Mouse (Mus musculus): ENCODE data around the gene Trp53i11. TPM values are rescaled to one million over a fixed set of nuclear protein-coding genes. Genes with fewer than 3 reads are reported as not detected.

Trp53i11 gene
- total RNA-seq, 2 experiments from 2014 or later: 87.6 to 89.0 TPM

DNA sequence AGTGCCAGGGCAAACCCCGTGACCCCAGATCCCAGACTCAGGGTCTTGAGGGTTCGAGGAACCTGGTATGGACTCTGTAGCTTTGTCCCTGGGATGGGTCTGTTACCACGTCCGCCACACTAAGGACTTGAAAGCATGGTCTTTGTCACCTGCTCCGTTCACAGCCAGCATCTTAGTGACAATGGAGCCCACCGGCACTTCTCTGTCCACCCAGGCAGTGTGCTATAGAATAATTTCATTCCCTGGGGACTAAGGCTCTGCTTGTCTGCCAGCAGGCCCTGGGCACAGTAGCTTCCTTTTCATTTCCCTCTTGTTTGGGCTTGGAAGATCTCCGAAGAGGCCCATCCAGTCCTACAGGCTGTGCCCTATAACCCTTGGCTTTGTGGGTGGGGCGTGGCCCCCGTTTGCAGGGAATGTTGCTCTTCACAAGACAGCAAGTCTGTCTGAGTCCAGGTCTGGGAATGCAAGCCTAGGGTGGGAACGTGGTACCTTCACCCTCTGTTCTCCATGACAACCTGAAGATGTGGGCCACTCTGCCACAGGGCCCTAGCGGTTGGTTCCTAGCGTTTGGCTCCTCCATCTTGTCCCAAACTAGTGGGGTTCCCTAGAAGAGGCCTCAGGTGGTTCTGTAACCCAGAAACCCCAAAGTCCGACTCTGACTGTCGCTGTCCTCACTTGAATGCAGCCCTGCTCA, 4.3 kb downstream of the Trp53i11 start:
- no peak for DNase-seq (ENCODE audit: low spot score in 2 of 2)
- TF ChIP-seq CTCF (conservative IDR thresholded peaks at IDR 0.05): no peak
- Histone ChIP-seq H3K27ac (no peak overlapping the region), H3K4me3 (no peak overlapping the region)

DNA sequence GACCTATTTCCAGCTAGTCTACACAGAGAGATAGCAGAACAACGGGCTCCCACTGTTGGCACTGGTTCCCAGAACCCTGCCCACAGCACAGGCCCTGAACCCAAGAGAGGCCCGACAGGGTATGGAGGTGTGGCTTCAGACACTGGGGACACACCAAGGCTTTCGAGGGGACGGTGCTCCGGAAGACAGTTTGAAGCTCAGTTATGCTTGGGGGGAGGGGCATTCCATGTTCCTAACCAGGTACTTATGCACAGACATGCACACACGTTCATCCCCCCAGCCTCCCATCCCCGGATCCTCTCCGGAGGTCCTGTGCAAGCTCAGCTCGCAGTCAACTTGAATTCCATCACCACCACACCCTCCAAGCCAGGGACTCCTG, 4.8 kb downstream of the Trp53i11 start:
- no peak overlapping the region for H3K4me3 ChIP-seq
- no peak overlapping the region for H3K27ac ChIP-seq
- DNase-seq (ENCODE audit: low spot score in 2 of 2): no peak
- no peak for TF ChIP-seq CTCF (conservative IDR thresholded peaks at IDR 0.05)

DNA sequence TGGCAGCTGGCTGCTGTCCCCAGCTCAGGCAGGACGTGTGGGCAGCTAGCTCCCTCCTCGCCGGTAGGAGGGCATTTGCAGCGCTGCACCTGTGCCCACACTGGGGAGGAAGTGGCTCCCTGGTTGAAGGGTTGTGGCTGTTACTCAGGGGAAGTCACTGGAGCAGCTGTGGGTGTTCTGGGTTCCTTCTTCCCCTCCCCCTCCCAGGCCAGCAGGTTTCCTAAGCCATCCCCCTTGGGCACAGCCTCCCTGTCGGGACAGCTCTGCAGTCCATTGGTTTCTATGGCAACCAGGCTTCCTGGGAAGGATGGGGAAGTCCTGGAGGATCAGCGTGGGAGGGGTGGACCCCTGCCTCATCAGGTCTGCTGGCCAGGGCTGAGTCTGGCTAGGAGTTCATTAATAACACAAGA, 5.3 kb downstream of the Trp53i11 start:
- no peak overlapping the region for H3K4me3 ChIP-seq
- no peak overlapping the region for H3K27ac ChIP-seq
- no peak for TF ChIP-seq CTCF (conservative IDR thresholded peaks at IDR 0.05)
- DNase-seq (ENCODE audit: low spot score in 2 of 2): no peak

DNA sequence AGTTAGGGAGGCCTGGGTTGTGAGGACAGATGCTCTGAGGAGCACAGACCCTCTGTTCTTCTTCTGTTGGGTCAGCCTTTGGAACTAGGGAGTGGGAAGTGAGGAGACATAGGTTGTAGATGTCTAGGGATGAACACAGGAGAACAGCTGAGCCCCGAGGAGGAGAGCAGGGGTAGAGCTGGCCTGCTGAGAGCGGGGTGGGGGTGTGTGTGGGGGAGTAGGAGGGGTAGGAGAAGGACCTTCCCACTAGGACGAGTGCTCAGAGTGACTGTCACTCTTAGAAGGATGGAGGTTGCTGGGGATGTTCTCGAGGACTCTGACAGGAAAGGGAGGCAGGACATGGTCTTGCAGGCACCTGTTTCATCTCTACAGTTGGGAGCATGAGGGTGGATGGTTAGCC, 6.5 kb downstream of the Trp53i11 start:
- no peak for TF ChIP-seq CTCF (conservative IDR thresholded peaks at IDR 0.05)
- H3K27ac ChIP-seq: no peak overlapping the region
- DNase-seq (ENCODE audit: low spot score in 2 of 2): no peak

DNA sequence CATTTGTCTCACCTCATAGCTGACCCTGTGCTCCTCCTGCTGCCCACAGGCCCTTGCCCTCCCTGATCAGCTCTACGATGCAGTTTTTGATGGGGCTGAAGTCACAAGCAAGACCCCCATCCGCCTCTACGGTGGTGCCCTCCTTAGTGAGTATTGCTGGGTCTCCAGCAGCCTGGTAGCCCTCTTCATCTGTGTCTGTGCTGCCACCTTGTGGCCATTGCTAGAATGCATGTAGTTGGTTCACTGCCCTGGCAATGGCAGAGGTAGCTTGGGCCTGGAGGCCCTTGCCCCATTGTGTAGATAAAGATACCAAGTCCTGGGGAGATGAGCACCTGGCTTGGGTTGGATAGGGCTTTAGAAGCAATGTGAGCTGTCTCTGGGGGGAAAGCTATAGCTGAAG, 11.5 kb downstream of the Trp53i11 start:
- no peak overlapping the region for H3K27ac ChIP-seq
- DNase-seq (ENCODE audit: low spot score in 2 of 2): peak; percentile 86 to 97
- peak; percentile 84 for TF ChIP-seq CTCF (conservative IDR thresholded peaks at IDR 0.05)
- no peak overlapping the region for H3K4me3 ChIP-seq

More for the DNA sequence above, 6.5 kb downstream of the Trp53i11 start:
- H3K4me3 ChIP-seq: no peak overlapping the region

DNA sequence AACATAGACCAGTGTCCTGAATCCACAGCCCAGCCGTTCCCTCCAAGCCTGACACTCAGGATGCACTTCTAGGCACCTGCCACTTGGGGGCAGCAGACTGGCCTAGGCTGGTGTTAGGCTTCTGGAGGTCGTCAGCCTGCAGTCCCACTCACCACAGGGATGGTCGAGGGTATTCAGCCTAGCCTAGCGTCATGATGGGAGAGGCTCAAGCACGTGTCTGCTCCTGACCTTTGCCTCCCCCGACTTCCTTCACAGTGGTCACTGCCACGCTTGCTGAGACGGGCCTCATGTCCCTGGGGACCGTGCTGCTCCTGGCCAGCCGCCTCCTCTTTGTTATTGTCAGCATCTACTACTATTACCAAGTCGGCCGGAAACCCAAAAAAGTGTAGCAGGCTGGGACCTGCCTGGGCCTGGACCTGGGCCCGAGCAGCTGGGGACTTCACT, 12.2 kb downstream of the Trp53i11 start:
- TF ChIP-seq CTCF (conservative IDR thresholded peaks at IDR 0.05): peak; percentile 78
- DNase-seq (ENCODE audit: low spot score in 2 of 2): peak; percentile 54 to 63
- H3K4me3 ChIP-seq: no peak overlapping the region
- no peak overlapping the region for H3K27ac ChIP-seq

DNA sequence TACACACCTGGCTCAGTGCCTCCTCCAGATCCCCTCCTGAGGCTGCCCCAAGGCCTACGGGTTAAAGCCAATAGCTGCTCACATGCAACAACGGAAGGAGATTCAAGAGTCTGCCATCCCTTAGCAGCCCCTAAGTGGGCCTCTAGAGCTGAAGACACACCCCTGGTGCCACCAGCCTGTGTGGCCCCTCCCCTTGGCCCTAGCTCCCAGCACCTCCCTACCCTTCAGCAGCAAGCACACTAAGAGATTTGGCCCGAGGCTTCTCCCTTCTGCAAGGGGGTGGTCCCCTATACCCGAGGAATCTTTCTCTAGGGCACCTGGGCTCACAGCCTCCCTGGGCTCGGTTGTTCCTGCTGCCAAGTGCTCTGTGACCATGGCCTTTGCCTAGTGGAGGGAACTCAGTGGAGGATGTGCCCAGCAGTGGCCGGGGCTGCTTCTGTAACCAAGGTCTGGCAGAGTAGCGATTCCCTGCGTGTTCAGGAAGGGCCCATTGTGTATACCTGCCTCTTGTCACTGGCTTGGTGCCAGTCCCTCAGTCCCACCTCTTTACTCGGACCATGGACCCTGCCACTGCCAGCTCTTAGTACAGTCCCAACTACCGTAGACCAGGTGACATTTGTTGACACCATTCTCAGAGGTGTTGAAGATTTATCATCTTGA, 13.5 kb downstream of the Trp53i11 start:
- no peak for TF ChIP-seq CTCF (conservative IDR thresholded peaks at IDR 0.05)
- Histone ChIP-seq H3K27ac (no peak overlapping the region), H3K4me3 (no peak overlapping the region)
- DNase-seq (ENCODE audit: low spot score in 2 of 2): no peak

DNA sequence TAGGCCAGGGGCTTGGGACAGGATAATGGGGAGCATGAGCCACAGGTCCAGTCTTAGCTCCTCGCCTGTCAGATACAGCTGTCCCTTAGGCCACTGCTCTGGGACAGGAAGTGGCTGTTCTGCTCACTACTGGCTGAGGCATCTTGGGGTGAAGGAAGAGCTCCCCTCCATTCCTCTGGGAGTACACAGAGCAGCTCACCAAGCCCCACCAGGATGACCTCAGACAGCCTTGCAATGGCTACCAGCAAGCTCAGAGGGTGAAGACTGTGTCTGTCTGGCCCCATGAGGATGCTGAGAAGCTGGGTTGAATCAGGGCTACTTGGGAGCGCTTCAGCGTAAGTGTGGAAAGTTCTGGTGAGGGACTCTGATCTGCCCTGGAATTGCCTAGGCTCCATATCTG, 14.6 kb downstream of the Trp53i11 start:
- H3K4me3 ChIP-seq: no peak overlapping the region
- no peak overlapping the region for H3K27ac ChIP-seq
- no peak for TF ChIP-seq CTCF (conservative IDR thresholded peaks at IDR 0.05)
- DNase-seq (ENCODE audit: low spot score in 2 of 2): no peak

DNA sequence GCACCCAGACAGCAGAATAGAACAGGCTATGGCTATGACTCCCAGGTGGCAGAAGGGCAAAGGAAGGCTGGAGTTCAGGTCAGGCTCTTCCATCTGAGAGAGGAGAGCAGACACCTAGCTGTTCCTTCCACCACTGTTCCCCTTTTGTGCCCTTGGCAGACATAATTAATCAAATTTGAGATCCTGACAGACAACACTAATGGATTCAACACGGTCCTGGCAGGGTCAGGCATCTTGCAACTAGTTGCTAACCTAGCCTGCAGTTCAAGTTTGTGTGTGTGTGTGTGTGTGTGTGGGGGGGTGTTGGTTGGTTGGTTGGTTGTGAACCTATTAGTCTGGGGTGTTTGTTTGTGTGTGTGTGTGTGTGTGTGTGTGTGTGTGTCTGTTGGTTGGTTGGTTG, 15.4 kb downstream of the Trp53i11 start:
- H3K27ac ChIP-seq: no peak overlapping the region
- no peak overlapping the region for H3K4me3 ChIP-seq
- TF ChIP-seq CTCF (conservative IDR thresholded peaks at IDR 0.05): no peak
- no peak for DNase-seq (ENCODE audit: low spot score in 2 of 2)

DNA sequence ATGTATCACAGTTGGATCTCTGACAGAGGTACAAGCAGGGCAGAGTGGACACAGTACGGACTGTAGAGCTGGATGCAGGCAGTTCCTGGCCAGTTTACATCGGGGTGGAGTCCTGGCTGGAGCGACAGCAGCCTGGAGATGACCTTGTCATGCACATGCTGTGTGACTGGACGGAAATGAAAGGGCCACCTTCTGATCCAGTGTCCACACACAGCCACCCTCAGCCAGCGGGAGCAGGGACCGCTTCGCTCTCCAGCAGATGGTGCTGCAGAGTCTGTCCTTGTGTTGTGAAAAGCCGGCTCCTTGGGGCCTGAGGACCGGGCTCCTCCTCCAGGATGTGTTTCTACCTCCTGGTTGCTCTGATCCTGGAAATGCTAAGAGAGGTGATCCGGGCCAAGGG, 16.3 kb downstream of the Trp53i11 start:
- TF ChIP-seq CTCF (conservative IDR thresholded peaks at IDR 0.05): peak; percentile 80
- no peak overlapping the region; the same call in 1 of the 2 replicates for H3K27ac ChIP-seq
- no peak overlapping the region for H3K4me3 ChIP-seq
- DNase-seq (ENCODE audit: low spot score in 2 of 2): peak in 1 of 2 experiments; percentile 71

DNA sequence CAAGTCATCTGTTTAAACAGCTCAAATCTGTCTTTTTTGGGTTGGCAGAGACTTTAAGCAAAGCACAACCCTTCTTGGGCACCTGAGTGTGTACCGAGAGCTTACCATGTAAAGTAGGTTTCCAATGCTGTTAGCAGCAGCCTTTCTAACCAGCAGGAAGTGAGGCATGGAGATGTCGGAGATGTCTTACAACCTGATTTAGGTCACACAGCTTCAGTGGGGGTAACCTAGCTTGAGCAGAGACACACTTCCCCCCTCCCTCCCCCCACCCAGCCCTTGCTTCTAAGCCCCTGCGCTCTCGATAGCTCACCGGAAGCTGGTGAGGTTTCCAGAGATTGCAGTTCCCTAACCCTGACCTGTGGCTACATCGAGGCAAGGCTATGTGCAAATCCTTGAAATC, 17.2 kb downstream of the Trp53i11 start:
- no peak for DNase-seq (ENCODE audit: low spot score in 2 of 2)
- no peak for TF ChIP-seq CTCF (conservative IDR thresholded peaks at IDR 0.05)
- Histone ChIP-seq H3K4me3 (no peak overlapping the region), H3K27ac (no peak overlapping the region; the same call in 1 of the 2 replicates)

DNA sequence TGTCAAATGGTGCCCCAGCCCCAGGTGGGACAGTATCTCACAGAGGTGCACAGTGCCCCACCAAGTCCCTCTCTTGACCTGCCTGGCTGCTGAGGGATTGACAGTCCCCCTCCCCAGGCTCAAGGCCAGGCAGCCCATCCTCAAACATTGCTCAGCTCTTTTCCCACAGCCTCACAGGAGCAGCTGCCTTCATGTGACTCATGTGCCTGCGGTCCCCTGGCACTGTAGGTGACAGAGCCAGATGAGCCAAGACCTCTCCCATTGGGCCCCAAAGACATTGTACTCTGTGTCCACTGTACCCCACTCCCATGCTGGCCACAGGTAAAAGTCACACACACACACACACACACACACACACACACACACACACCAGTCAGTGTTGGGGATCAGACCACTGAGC, 18.8 kb downstream of the Trp53i11 start:
- DNase-seq (ENCODE audit: low spot score in 2 of 2): no peak
- no peak for TF ChIP-seq CTCF (conservative IDR thresholded peaks at IDR 0.05)
- peak overlapping the region; percentile 6; the same call in 1 of the 2 replicates for H3K27ac ChIP-seq
- no peak overlapping the region for H3K4me3 ChIP-seq

DNA sequence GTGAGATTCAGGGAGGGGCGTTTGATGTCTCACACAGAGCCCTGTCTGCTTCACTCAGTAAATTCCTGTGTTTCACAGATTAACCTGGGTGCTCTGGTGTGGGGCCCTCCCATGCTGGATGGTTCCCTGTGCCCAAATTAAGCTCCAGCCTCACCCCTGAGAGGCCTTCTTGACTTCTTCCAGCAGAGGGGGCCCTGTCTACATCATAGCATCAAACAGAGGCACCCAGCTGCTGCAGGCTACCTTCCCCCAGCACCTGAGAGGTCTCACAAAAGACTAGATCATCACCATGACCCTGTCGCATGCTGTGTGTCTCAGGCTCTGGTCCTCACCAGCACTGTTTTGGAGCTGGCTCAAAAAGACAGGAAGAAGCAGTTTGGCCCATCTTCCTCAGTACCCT, 25.0 kb downstream of the Trp53i11 start:
- no peak overlapping the region for H3K4me3 ChIP-seq
- no peak for DNase-seq (ENCODE audit: low spot score in 2 of 2)
- no peak overlapping the region for H3K27ac ChIP-seq
- peak; percentile 47 for TF ChIP-seq CTCF (conservative IDR thresholded peaks at IDR 0.05)

DNA sequence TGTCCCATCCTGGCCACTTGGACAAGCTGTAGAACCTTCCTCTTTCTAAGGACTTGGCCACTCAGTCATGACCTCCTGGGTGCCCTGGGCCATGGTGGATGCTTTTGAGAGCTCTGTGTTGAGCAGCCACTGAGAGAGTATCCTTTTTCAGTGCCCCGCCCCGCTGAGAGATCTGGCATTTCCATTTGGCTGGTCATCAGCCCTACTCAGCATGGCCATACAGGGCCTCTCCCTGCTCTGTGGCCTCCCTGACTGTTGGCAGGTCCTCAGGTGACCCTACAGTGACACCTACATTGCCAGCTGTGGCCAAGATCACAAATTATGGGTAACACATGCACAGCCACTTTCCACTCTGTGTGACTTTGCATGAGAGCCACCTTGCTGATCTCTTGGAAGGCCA, 25.5 kb downstream of the Trp53i11 start:
- TF ChIP-seq CTCF (conservative IDR thresholded peaks at IDR 0.05): no peak

More for the DNA sequence above, 25.5 kb downstream of the Trp53i11 start:
- Histone ChIP-seq H3K4me3 (no peak overlapping the region), H3K27ac (no peak overlapping the region)
- DNase-seq (ENCODE audit: low spot score in 2 of 2): no peak
